ENCODE assay signal across 8 mouse cellular contexts in the genomic region with DNA sequence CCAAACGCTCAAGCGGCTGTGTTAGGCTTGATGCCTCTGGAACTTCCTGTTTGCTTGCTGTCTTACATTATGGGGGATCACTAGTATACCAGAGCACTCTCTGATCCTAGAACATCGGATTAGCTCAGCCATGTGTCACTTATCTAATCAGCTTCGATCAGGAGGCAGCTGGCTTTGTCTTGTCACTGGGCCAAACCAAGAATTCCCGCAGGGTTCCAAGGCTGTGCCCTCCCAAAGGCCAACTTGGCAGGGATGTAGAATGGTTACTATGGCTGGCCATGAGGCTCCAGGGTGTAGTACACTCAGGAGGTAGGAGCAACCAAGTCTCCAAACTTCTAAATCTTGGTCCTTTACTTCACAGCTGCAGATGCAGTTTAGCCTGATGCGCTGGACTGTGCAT. TPM values are rescaled to one million over a fixed set of nuclear protein-coding genes. Genes with fewer than 3 reads are reported as not detected.
DNase-seq lines count a peak whose midpoint lies in the region; ATAC-seq and TF ChIP-seq lines count a peak whose summit lies in the region.

No protein-coding gene starts in this region.

- WGBS in kidney, embryonic 14.5 days, result 47% methylated on average over 6 of the region's 6 CpGs
- WGBS in embryonic facial prominence, embryonic 15.5 days, result 22% methylated on average over 6 of the region's 6 CpGs
- 22% methylated on average over 6 of the region's 6 CpGs for WGBS in hindbrain, postnatal 0 days
- WGBS in neural tube, embryonic 12.5 days, result 55% methylated on average over 6 of the region's 6 CpGs

- peaks cover 24% of the 10 kb centered on the region for H3K4me1 ChIP-seq in kidney, embryonic 14.5 days (ENCODE audit: control insufficient read depth, insufficient read depth, low read length)
- peaks cover 0 to 15% of the 10 kb centered on the region in 2 experiments; a peak in 2 of 4 replicates for H3K4me1 ChIP-seq in MEL (ENCODE audit: control insufficient read depth in 1 of 2, insufficient read depth in 2 of 2, low read length in 2 of 2)
- H3K4me1 ChIP-seq in embryonic facial prominence, embryonic 15.5 days, result peaks cover 24% of the 10 kb centered on the region
- H3K4me1 ChIP-seq in hindbrain, postnatal 0 days (ENCODE audit: insufficient read depth, low read length), result peaks cover 4% of the 10 kb centered on the region; the same call in 1 of the 2 replicates
- peaks cover 29% of the 10 kb centered on the region for H3K4me1 ChIP-seq in neural tube, embryonic 12.5 days

- H3K4me2 ChIP-seq in kidney, embryonic 14.5 days (replicated peaks; ENCODE audit: low read depth, low read length), result peak overlapping the region; percentile 58
- H3K4me2 ChIP-seq in embryonic facial prominence, embryonic 15.5 days (replicated peaks), result peak overlapping the region; percentile 75
- peak overlapping the region; percentile 94 for H3K4me2 ChIP-seq in hindbrain, postnatal 0 days (ENCODE audit: low read depth, low read length)
- peak overlapping the region; percentile 83 for H3K4me2 ChIP-seq in neural tube, embryonic 12.5 days (replicated peaks)

- peak overlapping the region; percentile 97 for H3K4me3 ChIP-seq in kidney, embryonic 14.5 days (ENCODE audit: low read length)
- H3K4me3 ChIP-seq in MEL (ENCODE audit: control insufficient read depth in 1 of 2, insufficient read depth in 1 of 2, low read depth in 2 of 2, low read length in 2 of 2), result peak overlapping the region; percentile 64 to 67
- H3K4me3 ChIP-seq in embryonic facial prominence, embryonic 15.5 days (replicated peaks), result peak overlapping the region; percentile 88
- peak overlapping the region; percentile 78 for H3K4me3 ChIP-seq in hindbrain, postnatal 0 days (ENCODE audit: low read length)
- H3K4me3 ChIP-seq in neural tube, embryonic 12.5 days, result peak overlapping the region; percentile 73; the same call in 1 of the 2 replicates

- H3K36me3 ChIP-seq in kidney, embryonic 14.5 days (ENCODE audit: control insufficient read depth, insufficient read depth, low read length), result peaks cover 27% of the 10 kb centered on the region
- peaks cover 0 to 7% of the 10 kb centered on the region in 2 experiments; a peak in 2 of 4 replicates for H3K36me3 ChIP-seq in MEL (ENCODE audit: control insufficient read depth in 1 of 2, insufficient read depth in 2 of 2, low read length in 2 of 2)
- peaks cover 25% of the 10 kb centered on the region for H3K36me3 ChIP-seq in embryonic facial prominence, embryonic 15.5 days
- no peaks in the 10 kb centered on the region for H3K36me3 ChIP-seq in hindbrain, postnatal 0 days (ENCODE audit: insufficient read depth, low read length)
- H3K36me3 ChIP-seq in neural tube, embryonic 12.5 days, result peaks cover 25% of the 10 kb centered on the region

- H3K27ac ChIP-seq in kidney, embryonic 14.5 days (ENCODE audit: low read depth, low read length), result peak overlapping the region; percentile 95
- H3K27ac ChIP-seq in MEL (ENCODE audit: control insufficient read depth, low read depth, low read length), result peak overlapping the region; percentile 87
- peak overlapping the region; percentile 96 for H3K27ac ChIP-seq in embryonic facial prominence, embryonic 15.5 days (replicated peaks)
- peak overlapping the region; percentile 90 for H3K27ac ChIP-seq in hindbrain, postnatal 0 days
- no peak overlapping the region for H3K27ac ChIP-seq in neural tube, embryonic 12.5 days

- no peak for ATAC-seq in kidney, embryonic 14.5 days (ENCODE audit: low FRiP score, low TSS enrichment)
- ATAC-seq in embryonic facial prominence, embryonic 15.5 days (ENCODE audit: insufficient number of reproducible peaks, low FRiP score, low TSS enrichment, low read depth), result no peak
- ATAC-seq in hindbrain, postnatal 0 days, result 0 out of 2 replicates have a peak, but pooled peaks have one; percentile 0
- no peak for ATAC-seq in neural tube, embryonic 12.5 days (ENCODE audit: low FRiP score, low read depth)

- DNase-seq in kidney, postnatal 36 days, result no peak
- no peak for DNase-seq in MEL (ENCODE audit: low read depth, low spot score)
- peak; percentile 47 for DNase-seq in hindbrain, postnatal 0 days (ENCODE audit: low spot score)
- DNase-seq in gastrocnemius, adult 8-10 months (ENCODE audit: low spot score in 2 of 2), result no peak
- no peak for DNase-seq in kidney, adult 8-10 months

- no peaks in the 10 kb centered on the region for H3K9me3 ChIP-seq in kidney, embryonic 14.5 days (ENCODE audit: control insufficient read depth, low read length)
- no peaks in the 10 kb centered on the region for H3K9me3 ChIP-seq in MEL (replicated peaks; ENCODE audit: insufficient read depth, low read length)
- H3K9me3 ChIP-seq in embryonic facial prominence, embryonic 15.5 days (replicated peaks), result no peaks in the 10 kb centered on the region
- no peaks in the 10 kb centered on the region for H3K9me3 ChIP-seq in hindbrain, postnatal 0 days (ENCODE audit: low read length)
- no peaks in the 10 kb centered on the region for H3K9me3 ChIP-seq in neural tube, embryonic 12.5 days

- peaks cover 23% of the 10 kb centered on the region for H3K79me2 ChIP-seq in MEL (ENCODE audit: control insufficient read depth, insufficient read depth, low read length, poor library complexity)

- TF ChIP-seq POLR2A in MEL (IDR thresholded peaks at IDR 0.05; ENCODE audit: control insufficient read depth in 1 of 2, insufficient read depth in 1 of 2, low read depth in 1 of 2, low read length in 2 of 2, poor library complexity in 1 of 2), result no peak

- TF ChIP-seq RAD21 in MEL (IDR thresholded peaks at IDR 0.05; ENCODE audit: low read depth, low read length), result no peak

- H3K27me3 ChIP-seq in kidney, embryonic 14.5 days (ENCODE audit: control insufficient read depth, insufficient read depth, low read length), result no peaks in the 10 kb centered on the region
- H3K27me3 ChIP-seq in MEL (ENCODE audit: control insufficient read depth in 1 of 2, insufficient read depth in 2 of 2, low read length in 2 of 2), result no peaks in the 10 kb centered on the region
- no peaks in the 10 kb centered on the region for H3K27me3 ChIP-seq in embryonic facial prominence, embryonic 15.5 days
- no peaks in the 10 kb centered on the region for H3K27me3 ChIP-seq in hindbrain, postnatal 0 days (ENCODE audit: insufficient read depth, low read length)
- H3K27me3 ChIP-seq in neural tube, embryonic 12.5 days (replicated peaks), result no peaks in the 10 kb centered on the region

- TF ChIP-seq EP300 in MEL (IDR thresholded peaks at IDR 0.05; ENCODE audit: low read depth in 1 of 2, low read length in 2 of 2), result no peak

- H3K9ac ChIP-seq in kidney, embryonic 14.5 days (ENCODE audit: low read depth, low read length), result peak overlapping the region; percentile 91
- H3K9ac ChIP-seq in MEL (ENCODE audit: control insufficient read depth, low read depth, low read length, poor library complexity, severe bottlenecking), result peak overlapping the region; percentile 79
- 0 out of 2 replicates have a peak overlapping the region, but pooled peaks have one; percentile 85 for H3K9ac ChIP-seq in embryonic facial prominence, embryonic 15.5 days
- peak overlapping the region; percentile 75 for H3K9ac ChIP-seq in hindbrain, postnatal 0 days (replicated peaks; ENCODE audit: low read length)
- H3K9ac ChIP-seq in neural tube, embryonic 12.5 days, result peak overlapping the region; percentile 80

- no peak for TF ChIP-seq CTCF in MEL (IDR thresholded peaks at IDR 0.05 in 2 of 3, conservative IDR thresholded peaks at IDR 0.05 in 1 of 3; ENCODE audit: control insufficient read depth in 1 of 3, insufficient read depth in 1 of 3, low read depth in 2 of 3, low read length in 3 of 3, poor library complexity in 1 of 3, severe bottlenecking in 1 of 3)
- no peak for TF ChIP-seq CTCF in hindbrain, postnatal 0 days (IDR thresholded peaks at IDR 0.05; ENCODE audit: low read depth)

RNA-seq across cellular contexts. Expression of gene Cdt1, which starts 1.0 kb away (rescaled TPM):
- 42.7 and 48.5 TPM in 2 replicates for polyA plus RNA-seq in kidney, embryonic 14.5 days (2014; fragmentation: Nextera tagmentation; extraction: Ambion mirVana)
- 64.3 and 74.6 TPM in 2 replicates for total RNA-seq in MEL (2012; rRNA removed)
- 10 to 100 TPM in 1 of 2 experiments, not detected in 1; 84.5 TPM for polyA plus RNA-seq in MEL (2012; ENCODE audit: insufficient read depth in 1 of 2, insufficient read length in 2 of 2, low read depth in 1 of 2, low replicate concordance in 2 of 2, missing spikeins in 1 of 2)
- 32.5 and 36.2 TPM in 2 replicates for polyA plus RNA-seq in embryonic facial prominence, embryonic 15.5 days (2015; fragmentation: Nextera tagmentation; extraction: Ambion mirVana)
- total RNA-seq in hindbrain, postnatal 0 days (2014; rRNA removed), result 24.9 and 26.3 TPM in 2 replicates
- 10.7 and 11.7 TPM in 2 replicates for polyA plus RNA-seq in hindbrain, postnatal 0 days (2015; fragmentation: Nextera tagmentation; extraction: Ambion mirVana)
- polyA plus RNA-seq in neural tube, embryonic 12.5 days (2016; fragmentation: Nextera tagmentation; extraction: Ambion mirVana), result 22.8 and 25.9 TPM in 2 replicates
- total RNA-seq in gastrocnemius, adult 8-10 months (2022), result 1 to 10 TPM in 1 of 4 experiments, under 1 TPM in 3; 0.47 to 1.0 (median 0.83) TPM

RNA-seq across cellular contexts. Expression of gene Aprt, which starts 9.9 kb away (rescaled TPM):
- polyA plus RNA-seq in kidney, embryonic 14.5 days (2014; fragmentation: Nextera tagmentation; extraction: Ambion mirVana), result 370 and 400 TPM in 2 replicates
- total RNA-seq in MEL (2012; rRNA removed), result 239 and 243 TPM in 2 replicates
- 100 to 1,000 TPM in 1 of 2 experiments, not detected in 1; 287 TPM for polyA plus RNA-seq in MEL (2012; ENCODE audit: insufficient read depth in 1 of 2, insufficient read length in 2 of 2, low read depth in 1 of 2, low replicate concordance in 2 of 2, missing spikeins in 1 of 2)
- polyA plus RNA-seq in embryonic facial prominence, embryonic 15.5 days (2015; fragmentation: Nextera tagmentation; extraction: Ambion mirVana), result 298 and 312 TPM in 2 replicates
- 113 and 123 TPM in 2 replicates for total RNA-seq in hindbrain, postnatal 0 days (2014; rRNA removed)
- 183 and 189 TPM in 2 replicates for polyA plus RNA-seq in hindbrain, postnatal 0 days (2015; fragmentation: Nextera tagmentation; extraction: Ambion mirVana)
- polyA plus RNA-seq in neural tube, embryonic 12.5 days (2016; fragmentation: Nextera tagmentation; extraction: Ambion mirVana), result 182 and 194 TPM in 2 replicates
- 10 to 100 TPM; 42.7 to 49.4 (median 45.2) TPM for total RNA-seq in gastrocnemius, adult 8-10 months (2022)

RNA-seq across cellular contexts. Expression of gene Piezo1, which starts 15.6 kb away (rescaled TPM):
- 16.5 and 17.9 TPM in 2 replicates for polyA plus RNA-seq in kidney, embryonic 14.5 days (2014; fragmentation: Nextera tagmentation; extraction: Ambion mirVana)
- total RNA-seq in MEL (2012; rRNA removed), result 144 and 155 TPM in 2 replicates
- 100 to 1,000 TPM in 1 of 2 experiments, 10 to 100 TPM in 1; 35.1 to 223 TPM for polyA plus RNA-seq in MEL (2012; ENCODE audit: insufficient read depth in 1 of 2, insufficient read length in 2 of 2, low read depth in 1 of 2, low replicate concordance in 2 of 2, missing spikeins in 1 of 2)
- 14.3 and 16.7 TPM in 2 replicates for polyA plus RNA-seq in embryonic facial prominence, embryonic 15.5 days (2015; fragmentation: Nextera tagmentation; extraction: Ambion mirVana)
- 10.0 and 17.5 TPM in 2 replicates for total RNA-seq in hindbrain, postnatal 0 days (2014; rRNA removed)
- 1.2 and 1.3 TPM in 2 replicates for polyA plus RNA-seq in hindbrain, postnatal 0 days (2015; fragmentation: Nextera tagmentation; extraction: Ambion mirVana)
- polyA plus RNA-seq in neural tube, embryonic 12.5 days (2016; fragmentation: Nextera tagmentation; extraction: Ambion mirVana), result 6.4 and 6.5 TPM in 2 replicates
- 10 to 100 TPM; 11.7 to 14.4 (median 13.9) TPM for total RNA-seq in gastrocnemius, adult 8-10 months (2022)

RNA-seq across cellular contexts. Expression of gene Galns, which starts 44.5 kb away (rescaled TPM):
- polyA plus RNA-seq in kidney, embryonic 14.5 days (2014; fragmentation: Nextera tagmentation; extraction: Ambion mirVana), result 10.6 and 14.7 TPM in 2 replicates
- total RNA-seq in MEL (2012; rRNA removed), result 1.7 and 2.1 TPM in 2 replicates
- 1 to 10 TPM in 1 of 2 experiments, not detected in 1; 3.0 TPM for polyA plus RNA-seq in MEL (2012; ENCODE audit: insufficient read depth in 1 of 2, insufficient read length in 2 of 2, low read depth in 1 of 2, low replicate concordance in 2 of 2, missing spikeins in 1 of 2)
- 11.3 TPM in 2 replicates for polyA plus RNA-seq in embryonic facial prominence, embryonic 15.5 days (2015; fragmentation: Nextera tagmentation; extraction: Ambion mirVana)
- 12.0 and 14.2 TPM in 2 replicates for total RNA-seq in hindbrain, postnatal 0 days (2014; rRNA removed)
- polyA plus RNA-seq in hindbrain, postnatal 0 days (2015; fragmentation: Nextera tagmentation; extraction: Ambion mirVana), result 9.1 and 10.0 TPM in 2 replicates
- polyA plus RNA-seq in neural tube, embryonic 12.5 days (2016; fragmentation: Nextera tagmentation; extraction: Ambion mirVana), result 4.6 and 6.2 TPM in 2 replicates
- under 1 TPM; 0.92 to 0.96 (median 0.93) TPM for total RNA-seq in gastrocnemius, adult 8-10 months (2022)

RNA-seq across cellular contexts. Expression of gene Trappc2l, which starts 44.7 kb away (rescaled TPM):
- 59.8 and 74.9 TPM in 2 replicates for polyA plus RNA-seq in kidney, embryonic 14.5 days (2014; fragmentation: Nextera tagmentation; extraction: Ambion mirVana)
- 21.6 and 21.7 TPM in 2 replicates for total RNA-seq in MEL (2012; rRNA removed)
- 10 to 100 TPM in 1 of 2 experiments, not detected in 1; 15.1 TPM for polyA plus RNA-seq in MEL (2012; ENCODE audit: insufficient read depth in 1 of 2, insufficient read length in 2 of 2, low read depth in 1 of 2, low replicate concordance in 2 of 2, missing spikeins in 1 of 2)
- 54.5 and 62.3 TPM in 2 replicates for polyA plus RNA-seq in embryonic facial prominence, embryonic 15.5 days (2015; fragmentation: Nextera tagmentation; extraction: Ambion mirVana)
- total RNA-seq in hindbrain, postnatal 0 days (2014; rRNA removed), result 7.6 and 11.4 TPM in 2 replicates
- 117 and 130 TPM in 2 replicates for polyA plus RNA-seq in hindbrain, postnatal 0 days (2015; fragmentation: Nextera tagmentation; extraction: Ambion mirVana)
- polyA plus RNA-seq in neural tube, embryonic 12.5 days (2016; fragmentation: Nextera tagmentation; extraction: Ambion mirVana), result 65.6 and 69.7 TPM in 2 replicates
- 10 to 100 TPM; 38.7 to 49.7 (median 44.0) TPM for total RNA-seq in gastrocnemius, adult 8-10 months (2022)
